Mouse (Mus musculus): ENCODE results near the gene Olfr1008.
"Not testable (repeated sequence)": the region's sequence is repeated elsewhere in the genome, so short reads cannot be mapped to it uniquely, and the experiment has no call there.

Gene Olfr1008

DNA sequence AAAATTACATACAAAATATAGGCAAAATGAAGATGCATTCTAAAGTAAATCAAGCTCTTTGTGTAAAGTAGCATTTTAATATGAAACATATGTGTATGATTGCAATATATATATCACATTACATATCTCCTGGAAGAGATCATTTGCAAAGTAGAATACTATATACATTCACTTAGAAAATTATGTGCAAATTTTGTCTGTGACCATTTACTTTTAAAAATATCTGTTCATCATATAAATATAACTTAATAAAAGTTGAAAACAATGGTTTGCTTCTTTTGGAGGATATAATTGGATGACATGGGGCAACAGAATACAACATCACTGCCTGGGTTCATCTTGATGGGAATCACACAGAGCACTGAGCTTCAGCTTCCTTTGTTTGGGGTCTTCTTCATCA is at the start of gene Olfr1008:
Gene Olfr1008, plus strand, starts transcription at position 301 of the 400 bp plus-strand sequence.
- DNase-seq (ENCODE audit: low read depth, low spot score): no peak

DNA sequence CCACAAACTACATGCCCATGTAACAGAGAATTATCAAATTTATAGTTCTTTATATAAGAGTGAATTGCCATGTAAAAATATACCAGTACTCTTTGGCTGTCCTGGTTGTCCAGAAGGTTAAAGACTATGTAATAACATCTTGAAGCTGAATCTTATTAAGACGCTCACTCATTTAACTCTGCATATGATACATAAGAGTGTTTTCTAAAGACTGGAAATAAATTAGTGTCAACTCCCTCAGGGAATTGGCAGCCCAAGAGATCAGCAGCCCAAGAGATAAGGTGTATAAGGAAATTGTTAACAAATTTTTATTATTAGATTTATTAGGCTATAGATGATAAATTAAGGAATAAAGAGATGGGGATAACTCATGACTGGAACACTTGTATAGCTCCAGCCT is 38.6 kb upstream of the Olfr1008 start, which contains the start of gene Olfr1002:
Gene Olfr1002, minus strand, starts transcription at position 101 of the 400 bp plus-strand sequence.
- DNase-seq (ENCODE audit: low read depth, low spot score): no peak

DNA sequence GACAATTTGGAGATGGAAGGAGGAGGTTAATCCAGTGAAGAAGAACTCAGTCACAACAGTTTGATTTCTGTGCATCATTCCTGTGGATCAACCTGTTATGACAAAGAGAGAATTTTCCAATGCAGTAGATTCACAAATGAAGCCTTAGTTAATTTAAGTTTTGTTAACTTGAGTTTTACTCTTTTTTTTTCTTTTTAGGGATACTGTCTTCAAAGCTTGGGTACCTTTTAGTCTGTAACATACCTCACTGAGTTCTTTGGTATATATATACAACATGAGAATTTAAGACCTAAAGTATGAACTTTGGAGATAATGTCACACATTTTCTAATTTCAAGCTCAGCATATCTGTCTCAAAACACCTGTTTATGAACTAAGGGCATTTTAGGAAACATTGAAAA is 24.9 kb upstream of the Olfr1008 start, which contains the start of gene Olfr154:
Gene Olfr154, minus strand, starts transcription at position 101 of the 400 bp plus-strand sequence.
- DNase-seq (ENCODE audit: low read depth, low spot score): not testable (repeated sequence)

DNA sequence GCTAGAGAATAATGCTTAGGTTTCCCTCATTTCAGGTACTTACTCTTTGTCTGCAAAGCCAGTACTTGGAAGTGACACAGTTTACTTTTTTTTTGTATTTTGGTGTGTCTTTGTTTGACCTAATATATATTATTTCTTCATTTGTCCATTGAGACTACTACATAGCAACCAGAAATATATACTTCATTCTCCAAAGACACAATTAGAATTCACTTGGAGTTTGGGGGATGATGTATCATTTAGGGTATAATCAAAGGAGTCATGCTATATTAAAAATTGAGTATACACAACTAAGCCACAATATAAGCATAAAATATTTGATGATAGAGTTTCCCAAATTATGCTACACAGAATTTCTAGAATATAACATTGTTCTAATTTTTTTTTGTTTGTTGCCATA is 10.6 kb upstream of the Olfr1008 start, which contains the start of gene Olfr1006:
Gene Olfr1006, minus strand, starts transcription at position 101 of the 400 bp plus-strand sequence.
- DNase-seq (ENCODE audit: low read depth, low spot score): no peak

DNA sequence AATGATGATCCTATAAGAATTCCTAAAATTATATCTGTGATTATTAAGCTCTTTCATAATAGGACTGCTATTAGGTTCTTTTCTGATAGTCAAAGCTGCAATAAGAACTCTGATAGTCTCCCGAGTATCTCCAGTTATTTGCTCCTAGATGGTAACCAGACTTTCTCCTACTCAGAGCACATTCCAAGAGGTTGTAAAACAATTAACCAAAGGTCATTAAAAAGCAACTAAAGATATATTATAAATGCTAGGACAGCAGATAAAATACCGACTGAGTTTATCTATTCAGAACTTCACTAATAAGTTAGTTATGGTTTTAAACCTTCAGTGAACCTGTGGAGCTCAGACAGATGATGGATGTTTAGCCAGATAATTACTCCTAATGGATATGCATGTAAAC is 21.4 kb downstream of the Olfr1008 start:
- not testable (repeated sequence) for DNase-seq (ENCODE audit: low read depth, low spot score)

DNA sequence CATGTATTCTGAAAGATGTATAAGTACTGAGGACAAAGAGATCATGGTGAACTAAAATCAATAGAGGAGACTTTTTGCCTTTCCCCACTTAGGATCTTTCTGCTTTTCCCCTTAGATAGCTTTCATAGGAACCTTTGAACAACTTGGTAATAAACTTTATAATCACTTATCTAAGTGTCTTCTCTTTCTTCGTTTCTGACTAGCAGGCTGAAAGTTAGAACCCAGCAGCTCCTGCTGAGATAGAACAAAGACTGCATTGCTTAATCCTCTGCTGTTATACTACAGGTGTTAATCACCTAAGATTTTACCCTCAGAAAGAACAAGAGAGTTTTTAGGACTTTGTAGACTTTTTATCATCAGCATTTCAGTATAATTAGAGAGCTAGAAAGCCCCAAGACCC is 21.9 kb downstream of the Olfr1008 start:
- no peak for DNase-seq (ENCODE audit: low read depth, low spot score)

DNA sequence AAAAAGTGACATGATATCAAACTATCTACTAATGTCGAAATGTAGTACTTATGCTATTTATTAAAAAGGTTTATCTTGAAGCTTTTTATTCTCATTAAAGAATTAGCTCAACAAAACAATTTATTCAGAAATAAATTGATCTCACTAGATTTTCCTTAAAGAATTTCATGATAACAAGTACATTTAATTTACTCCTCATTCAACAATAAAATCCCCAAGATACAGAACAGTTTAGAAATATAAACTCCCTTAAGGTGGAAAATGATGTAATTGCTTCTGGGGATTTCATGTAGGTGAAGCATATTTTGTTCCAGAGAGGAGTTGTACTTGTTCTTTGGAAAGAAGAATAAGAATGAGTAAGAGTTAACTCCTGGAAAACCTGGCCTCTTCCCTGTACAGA is 25.9 kb downstream of the Olfr1008 start, which contains the start of gene Olfr1009:
Gene Olfr1009, plus strand, starts transcription at position 301 of the 400 bp plus-strand sequence.
- no peak for DNase-seq (ENCODE audit: low read depth, low spot score)

DNA sequence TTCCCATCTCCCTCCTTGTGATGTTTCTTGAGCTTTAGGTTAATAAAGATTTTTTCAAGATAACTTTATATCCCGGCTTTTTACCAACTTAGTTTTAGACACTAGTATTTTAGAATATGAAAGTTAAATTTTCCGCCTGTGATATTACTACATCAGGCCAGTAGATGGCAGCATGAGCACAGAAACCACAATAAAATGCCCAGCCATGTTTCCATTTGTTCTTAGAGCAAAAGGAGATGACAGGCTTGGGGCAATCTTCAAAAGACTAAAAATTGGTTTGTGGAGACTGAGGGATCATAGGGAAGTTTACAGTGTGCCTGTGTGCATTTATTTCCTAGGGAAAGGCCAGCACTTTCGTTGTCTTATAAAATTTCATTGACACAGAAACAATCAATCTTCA is 36.6 kb downstream of the Olfr1008 start:
- DNase-seq (ENCODE audit: low read depth, low spot score): peak; percentile 17

All from ES-CJ7 (cell line).